In genomic region chr9:69307974-69308373, GRCm38 (mm10) we compare ENCODE assay signal across 15 mouse cellular contexts.
"Had no signal": no experiment of that assay in that cellular context is flagged by ENCODE, and none has a peak within 500 bp of the region (broad histone marks: within the 10 kb centered on the region; RNA-seq: fewer than 3 reads in every experiment).

No protein-coding gene starts in this region.

- H3K36me3 ChIP-seq: neural tube, embryonic 15.5 days; stomach, embryonic 15.5 days had no signal

- DNase-seq: retina, postnatal 1 day; right cerebral cortex, adult 18-20 months; right cerebral cortex, postnatal 14 days; right cerebral cortex, postnatal 25 days; right cerebral cortex, postnatal 4 days; spleen, adult 18-20 months; thymus, adult 18-20 months; thymus, adult 2 months; thymus, postnatal 14 days; thymus, postnatal 25 days; thymus, postnatal 36 days; thymus, postnatal 4 days had no signal

- H3K9me3 ChIP-seq: neural tube, embryonic 15.5 days; stomach, embryonic 15.5 days had no signal

- H3K27ac ChIP-seq: neural tube, embryonic 15.5 days; stomach, embryonic 15.5 days; stomach, postnatal 0 days had no signal

- H3K4me1 ChIP-seq: stomach, embryonic 15.5 days had no signal

- H3K9ac ChIP-seq: neural tube, embryonic 15.5 days; stomach, embryonic 15.5 days had no signal

- H3K27me3 ChIP-seq: neural tube, embryonic 15.5 days had no signal

- H3K4me2 ChIP-seq: neural tube, embryonic 15.5 days; stomach, embryonic 15.5 days had no signal

- H3K4me3 ChIP-seq: neural tube, embryonic 15.5 days; stomach, embryonic 15.5 days had no signal
